ENCODE assay signal across 8 mouse cellular contexts in the genomic region with DNA sequence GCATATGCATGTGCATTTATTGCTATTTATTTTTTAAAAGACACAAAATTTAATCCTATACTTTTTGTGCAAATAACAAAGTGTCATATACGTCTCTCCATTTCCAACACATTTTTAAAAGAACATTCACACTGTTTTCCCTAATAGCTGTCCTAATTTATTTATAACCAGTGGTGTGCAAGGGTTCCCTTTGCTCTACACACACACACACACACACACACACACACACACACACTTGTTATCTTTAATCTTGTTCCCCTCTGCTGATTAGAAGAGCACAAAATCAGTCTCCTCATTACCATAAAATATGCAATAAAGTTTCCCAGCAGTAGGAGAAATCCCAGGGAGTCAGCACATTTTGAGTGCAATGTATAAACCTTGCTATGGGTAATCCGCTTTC. TPM values are rescaled to one million over a fixed set of nuclear protein-coding genes. Genes with fewer than 3 reads are reported as not detected.
"Had no signal": no experiment of that assay in that cellular context is flagged by ENCODE, and none has a peak within 500 bp of the region (broad histone marks: within the 10 kb centered on the region; RNA-seq: fewer than 3 reads in every experiment).

No protein-coding gene starts in this region.

- H3K9ac ChIP-seq: liver, embryonic 15.5 days had no signal

- H3K36me3 ChIP-seq: limb, embryonic 10.5 days; liver, embryonic 15.5 days had no signal

- H3K27ac ChIP-seq: liver, embryonic 15.5 days; stomach, postnatal 0 days had no signal

- H3K9me3 ChIP-seq: limb, embryonic 10.5 days; liver, embryonic 15.5 days; midbrain, embryonic 12.5 days; neural tube, embryonic 13.5 days had no signal

- H3K27me3 ChIP-seq: midbrain, embryonic 12.5 days; neural tube, embryonic 13.5 days had no signal

- H3K4me1 ChIP-seq: limb, embryonic 10.5 days; liver, embryonic 15.5 days; midbrain, embryonic 12.5 days had no signal

- ATAC-seq: intestine, postnatal 0 days; lung, postnatal 0 days had no signal

RNA-seq across cellular contexts. Expression of a gene that starts 0.5 kb away (rescaled TPM):
- total RNA-seq: megakaryocyte progenitor cell, adult 5-6 weeks had no signal
